Comparison of ENCODE assay signal across 24 mouse cellular contexts in the genomic region with DNA sequence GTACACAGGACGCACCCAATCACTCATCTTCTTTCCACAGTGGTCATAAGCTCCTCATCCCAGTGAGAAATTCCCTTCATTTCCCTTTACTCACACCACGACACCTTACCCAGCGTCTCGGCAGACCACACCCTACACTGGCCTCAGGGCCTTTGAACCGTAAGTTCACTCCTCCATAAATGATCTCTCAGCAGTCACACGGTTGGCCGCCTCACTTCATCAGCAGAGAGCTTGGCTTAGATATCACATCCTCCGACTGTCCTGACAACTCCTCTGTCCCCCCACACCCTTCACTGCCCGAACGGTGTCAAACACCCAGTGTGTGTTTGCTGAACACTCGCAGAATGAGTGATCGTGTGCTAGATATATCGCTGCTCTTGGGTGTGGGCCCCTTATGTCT. TPM values are rescaled to one million over a fixed set of nuclear protein-coding genes. Genes with fewer than 3 reads are reported as not detected.
DNase-seq lines count a peak whose midpoint lies in the region; ATAC-seq and TF ChIP-seq lines count a peak whose summit lies in the region.
"Had no signal": no experiment of that assay in that cellular context is flagged by ENCODE, and none has a peak within 500 bp of the region (broad histone marks: within the 10 kb centered on the region; RNA-seq: fewer than 3 reads in every experiment).

No protein-coding gene starts in this region.

- no peaks in the 10 kb centered on the region for H3K27me3 ChIP-seq in kidney, embryonic 14.5 days (ENCODE audit: control insufficient read depth, insufficient read depth, low read length)
- H3K27me3 ChIP-seq in lung, postnatal 0 days (replicated peaks; ENCODE audit: insufficient read depth, low read length) = no peaks in the 10 kb centered on the region
- no peaks in the 10 kb centered on the region for H3K27me3 ChIP-seq in forebrain, embryonic 10.5 days (ENCODE audit: poor library complexity, severe bottlenecking)
- H3K27me3 ChIP-seq: heart, embryonic 13.5 days; hindbrain, embryonic 12.5 days; liver, embryonic 15.5 days had no signal

- TF ChIP-seq CTCF in lung, postnatal 0 days (IDR thresholded peaks at IDR 0.05) = no peak

- peaks cover 69% of the 10 kb centered on the region for H3K36me3 ChIP-seq in kidney, embryonic 14.5 days (ENCODE audit: control insufficient read depth, insufficient read depth, low read length)
- H3K36me3 ChIP-seq in lung, postnatal 0 days (ENCODE audit: insufficient read depth, low read length) = peaks cover 3% of the 10 kb centered on the region; the same call in 1 of the 2 replicates
- peaks cover 25% of the 10 kb centered on the region; the same call in 1 of the 2 replicates for H3K36me3 ChIP-seq in macrophage (ENCODE audit: inconsistent target)
- H3K36me3 ChIP-seq in forebrain, embryonic 10.5 days (replicated peaks) = peaks cover 99% of the 10 kb centered on the region

- no peak overlapping the region for H3K27ac ChIP-seq in kidney, embryonic 14.5 days (ENCODE audit: low read depth, low read length)
- H3K27ac ChIP-seq in lung, postnatal 0 days (ENCODE audit: low read length) = no peak overlapping the region
- H3K27ac ChIP-seq in macrophage = peak overlapping the region; percentile 100
- no peak overlapping the region for H3K27ac ChIP-seq in forebrain, embryonic 10.5 days
- H3K27ac ChIP-seq: hindbrain, embryonic 12.5 days; limb, embryonic 10.5 days; liver, embryonic 15.5 days had no signal

- H3K9me3 ChIP-seq in kidney, embryonic 14.5 days (ENCODE audit: control insufficient read depth, low read length) = no peaks in the 10 kb centered on the region
- no peaks in the 10 kb centered on the region for H3K9me3 ChIP-seq in lung, postnatal 0 days (ENCODE audit: low read length)
- H3K9me3 ChIP-seq in forebrain, embryonic 10.5 days = no peaks in the 10 kb centered on the region
- H3K9me3 ChIP-seq: heart, embryonic 13.5 days; hindbrain, embryonic 12.5 days; limb, embryonic 10.5 days; liver, embryonic 15.5 days had no signal

- peaks cover 45% of the 10 kb centered on the region for H3K4me1 ChIP-seq in kidney, embryonic 14.5 days (ENCODE audit: control insufficient read depth, insufficient read depth, low read length)
- H3K4me1 ChIP-seq in lung, postnatal 0 days (ENCODE audit: insufficient read depth, low read depth, low read length) = peaks cover 20% of the 10 kb centered on the region; the same call in 1 of the 2 replicates
- H3K4me1 ChIP-seq in forebrain, embryonic 10.5 days = peaks cover 27% of the 10 kb centered on the region

- no peak overlapping the region for H3K4me2 ChIP-seq in kidney, embryonic 14.5 days (replicated peaks; ENCODE audit: low read depth, low read length)
- H3K4me2 ChIP-seq in lung, postnatal 0 days (replicated peaks; ENCODE audit: low read depth, low read length) = no peak overlapping the region
- H3K4me2 ChIP-seq: heart, embryonic 13.5 days; hindbrain, embryonic 12.5 days; liver, embryonic 15.5 days had no signal

- no peak overlapping the region for H3K9ac ChIP-seq in kidney, embryonic 14.5 days (ENCODE audit: low read depth, low read length)
- no peak overlapping the region for H3K9ac ChIP-seq in lung, postnatal 0 days (replicated peaks; ENCODE audit: low read depth)
- H3K9ac ChIP-seq: forebrain, postnatal 0 days; heart, embryonic 13.5 days; hindbrain, embryonic 12.5 days; liver, embryonic 15.5 days had no signal

- no peak for DNase-seq in kidney, postnatal 36 days
- DNase-seq in lung, postnatal 0 days (ENCODE audit: low spot score) = no peak
- DNase-seq in lung, adult 18-20 months = no peak
- no peak for DNase-seq in forebrain, embryonic 10.5 days (ENCODE audit: extremely low spot score, low spot score)
- no peak for DNase-seq in spleen, adult 18-20 months
- DNase-seq: adrenal gland, adult 8-10 months; cerebellum, adult 8-10 months; cerebellum, postnatal 36 days; embryo, embryonic 11 days; forebrain, postnatal 0 days; gastrocnemius, postnatal 25 days; heart, adult 18-20 months; heart, postnatal 14 days; kidney, postnatal 10 days; liver; midbrain, embryonic 14.5 days had no signal

- no peak for TF ChIP-seq EP300 in lung, postnatal 0 days (IDR thresholded peaks at IDR 0.05)

- ATAC-seq in kidney, embryonic 14.5 days (ENCODE audit: low FRiP score, low TSS enrichment) = peak; percentile 51; the same call in 1 of the 2 replicates
- ATAC-seq in lung, postnatal 0 days = 0 out of 2 replicates have a peak, but pooled peaks have one; percentile 1
- ATAC-seq: forebrain, postnatal 0 days had no signal

- no peak overlapping the region for H3K4me3 ChIP-seq in kidney, embryonic 14.5 days (ENCODE audit: low read length)
- no peak overlapping the region for H3K4me3 ChIP-seq in lung, postnatal 0 days (ENCODE audit: low read depth, low read length)
- no peak overlapping the region for H3K4me3 ChIP-seq in macrophage (ENCODE audit: inconsistent target)
- H3K4me3 ChIP-seq in forebrain, embryonic 10.5 days = no peak overlapping the region
- H3K4me3 ChIP-seq: heart, embryonic 13.5 days; hindbrain, embryonic 12.5 days; limb, embryonic 10.5 days; liver, embryonic 15.5 days had no signal

- WGBS in kidney, embryonic 14.5 days = 48% methylated on average over 13 of the region's 13 CpGs
- WGBS in lung, postnatal 0 days = 49% methylated on average over 13 of the region's 13 CpGs
- 84% methylated on average over 13 of the region's 13 CpGs for WGBS in macrophage (ENCODE audit: missing documents)
- 93% methylated on average over 13 of the region's 13 CpGs for WGBS in forebrain, embryonic 10.5 days

- peaks cover 52% of the 10 kb centered on the region for H3K79me2 ChIP-seq in macrophage (ENCODE audit: inconsistent target)

RNA-seq across cellular contexts. Expression of gene Lrp1, which starts 28.1 kb away (rescaled TPM):
- 44.2 and 54.9 TPM in 2 replicates for polyA plus RNA-seq in kidney, embryonic 14.5 days (2014; fragmentation: Nextera tagmentation; extraction: Ambion mirVana)
- polyA plus RNA-seq in lung, postnatal 0 days (2015; fragmentation: Nextera tagmentation; extraction: Ambion mirVana) = 71.0 and 75.4 TPM in 2 replicates
- total RNA-seq in macrophage (2018; cell fraction: chromatin; rRNA removed) = 1,000 to 10,000 TPM in 10 of 26 experiments, 100 to 1,000 TPM in 16; 161 to 1,849 (median 957) TPM
- 100 to 1,000 TPM; 187 to 924 (median 416) TPM for total RNA-seq in macrophage (2018; cell fraction: cytosol; rRNA removed)
- 1,000 to 10,000 TPM in 20 of 26 experiments, 100 to 1,000 TPM in 6; 439 to 3,096 (median 1,237) TPM for total RNA-seq in macrophage (2018; cell fraction: nucleus; rRNA removed)
- polyA plus RNA-seq in macrophage (2018) = 315 to 785 TPM (median 440 TPM) in 3 replicates
- 66.5 and 67.4 TPM in 2 replicates for polyA plus RNA-seq in forebrain, embryonic 10.5 days (2016; fragmentation: Nextera tagmentation; extraction: Ambion mirVana)

RNA-seq across cellular contexts. Expression of gene Stat6, which starts 49.9 kb away (rescaled TPM):
- 14.0 and 18.9 TPM in 2 replicates for polyA plus RNA-seq in kidney, embryonic 14.5 days (2014; fragmentation: Nextera tagmentation; extraction: Ambion mirVana)
- polyA plus RNA-seq in lung, postnatal 0 days (2015; fragmentation: Nextera tagmentation; extraction: Ambion mirVana) = 39.1 and 41.9 TPM in 2 replicates
- total RNA-seq in macrophage (2018; cell fraction: chromatin; rRNA removed) = 100 to 1,000 TPM; 187 to 439 (median 329) TPM
- total RNA-seq in macrophage (2018; cell fraction: cytosol; rRNA removed) = 100 to 1,000 TPM; 105 to 151 (median 131) TPM
- total RNA-seq in macrophage (2018; cell fraction: nucleus; rRNA removed) = 100 to 1,000 TPM; 141 to 357 (median 222) TPM
- polyA plus RNA-seq in macrophage (2018) = 122 to 141 TPM (median 128 TPM) in 3 replicates
- 7.3 and 7.7 TPM in 2 replicates for polyA plus RNA-seq in forebrain, embryonic 10.5 days (2016; fragmentation: Nextera tagmentation; extraction: Ambion mirVana)

RNA-seq across cellular contexts. Expression of gene Nxph4, which starts 58.5 kb away (rescaled TPM):
- polyA plus RNA-seq in kidney, embryonic 14.5 days (2014; fragmentation: Nextera tagmentation; extraction: Ambion mirVana) = 0.49 and 1.2 TPM in 2 replicates
- polyA plus RNA-seq in lung, postnatal 0 days (2015; fragmentation: Nextera tagmentation; extraction: Ambion mirVana) = 0.44 and 0.60 TPM in 2 replicates
- total RNA-seq in macrophage (2018; cell fraction: chromatin; rRNA removed) = not detected
- total RNA-seq in macrophage (2018; cell fraction: cytosol; rRNA removed) = not detected
- total RNA-seq in macrophage (2018; cell fraction: nucleus; rRNA removed) = under 1 TPM in 2 of 26 experiments, not detected in 24; 0.48 to 0.69 TPM
- polyA plus RNA-seq in macrophage (2018) = not detected in 3 replicates
- 3.0 and 9.5 TPM in 2 replicates for polyA plus RNA-seq in forebrain, embryonic 10.5 days (2016; fragmentation: Nextera tagmentation; extraction: Ambion mirVana)
- total RNA-seq: megakaryocyte-erythroid progenitor cell, adult 5-6 weeks; MEL had no signal
- polyA plus RNA-seq: liver, embryonic 15.5 days had no signal
